Mouse (Mus musculus): ENCODE measurements around the gene Adgrg5. TPM values are rescaled to one million over a fixed set of nuclear protein-coding genes. Genes with fewer than 3 reads are reported as not detected.
A peak's percentile ranks its signal among the peaks of the same experiment; 100 is the strongest.

Adgrg5 gene
- polyA plus RNA-seq, 1 experiment: 40.5 TPM

GRCm38 (mm10) chr8:94978593-94979319 is 55.3 kb downstream of the Adgrg5 start:
- 11% methylated on average over 13 of the region's 13 CpGs for WGBS
- Histone ChIP-seq H3K4me1 (replicated peaks; ENCODE audit: control insufficient read depth, insufficient read depth, low read length) (peaks cover 86% of the 10 kb centered on the region), H3K4me3 (ENCODE audit: control insufficient read depth, insufficient read depth, low read length) (peak overlapping the region; percentile 59), H3K36me3 (ENCODE audit: control insufficient read depth, insufficient read depth, low read length) (no peaks in the 10 kb centered on the region), H3K27me3 (ENCODE audit: control insufficient read depth, insufficient read depth, low read length) (no peaks in the 10 kb centered on the region), H3K27ac (ENCODE audit: control insufficient read depth, insufficient read depth, low read length) (no peak overlapping the region)
- no peak for TF ChIP-seq POLR2A (IDR thresholded peaks at IDR 0.05; ENCODE audit: control insufficient read depth, extremely low read depth, insufficient read depth, low read length, poor library complexity)
- TF ChIP-seq CTCF (IDR thresholded peaks at IDR 0.05; ENCODE audit: borderline replicate concordance, control insufficient read depth, extremely low read depth, insufficient read depth, low read length, poor library complexity): no peak
- DNase-seq: no peak

- TF ChIP-seq CTCF (IDR thresholded peaks at IDR 0.05; ENCODE audit: borderline replicate concordance, control insufficient read depth, extremely low read depth, insufficient read depth, low read length, poor library complexity) (no peak), POLR2A (IDR thresholded peaks at IDR 0.05; ENCODE audit: control insufficient read depth, extremely low read depth, insufficient read depth, low read length, poor library complexity) (no peak)
- no peak overlapping the region for H3K27ac ChIP-seq (ENCODE audit: control insufficient read depth, insufficient read depth, low read length)
- 67% methylated on average over 5 of the region's 5 CpGs for WGBS
- no peaks in the 10 kb centered on the region for H3K36me3 ChIP-seq (ENCODE audit: control insufficient read depth, insufficient read depth, low read length)
- H3K4me3 ChIP-seq (ENCODE audit: control insufficient read depth, insufficient read depth, low read length): no peak overlapping the region
- peaks cover 89% of the 10 kb centered on the region for H3K4me1 ChIP-seq (replicated peaks; ENCODE audit: control insufficient read depth, insufficient read depth, low read length)
- DNase-seq: no peak
- no peaks in the 10 kb centered on the region for H3K27me3 ChIP-seq (ENCODE audit: control insufficient read depth, insufficient read depth, low read length)
Measured at GRCm38 (mm10) chr8:94980176-94980575, 56.7 kb downstream of the Adgrg5 start.

- WGBS: 34% methylated on average over 8 of the region's 8 CpGs
- H3K36me3 ChIP-seq (ENCODE audit: control insufficient read depth, insufficient read depth, low read length): no peaks in the 10 kb centered on the region
- no peak overlapping the region for H3K4me3 ChIP-seq (ENCODE audit: control insufficient read depth, insufficient read depth, low read length)
- H3K27ac ChIP-seq (ENCODE audit: control insufficient read depth, insufficient read depth, low read length): no peak overlapping the region
- no peaks in the 10 kb centered on the region for H3K27me3 ChIP-seq (ENCODE audit: control insufficient read depth, insufficient read depth, low read length)
- no peak for DNase-seq
- H3K4me1 ChIP-seq (replicated peaks; ENCODE audit: control insufficient read depth, insufficient read depth, low read length): peaks cover 93% of the 10 kb centered on the region
- no peak for TF ChIP-seq POLR2A (IDR thresholded peaks at IDR 0.05; ENCODE audit: control insufficient read depth, extremely low read depth, insufficient read depth, low read length, poor library complexity)
- TF ChIP-seq CTCF (IDR thresholded peaks at IDR 0.05; ENCODE audit: borderline replicate concordance, control insufficient read depth, extremely low read depth, insufficient read depth, low read length, poor library complexity): no peak
Measured at GRCm38 (mm10) chr8:94980976-94981375, 57.5 kb downstream of the Adgrg5 start.

- Histone ChIP-seq H3K27ac (ENCODE audit: control insufficient read depth, insufficient read depth, low read length) (no peak overlapping the region), H3K27me3 (ENCODE audit: control insufficient read depth, insufficient read depth, low read length) (no peaks in the 10 kb centered on the region), H3K4me1 (replicated peaks; ENCODE audit: control insufficient read depth, insufficient read depth, low read length) (peaks cover 93% of the 10 kb centered on the region), H3K36me3 (ENCODE audit: control insufficient read depth, insufficient read depth, low read length) (no peaks in the 10 kb centered on the region), H3K4me3 (ENCODE audit: control insufficient read depth, insufficient read depth, low read length) (no peak overlapping the region)
- 47% methylated on average over 7 of the region's 7 CpGs for WGBS
- DNase-seq: no peak
- TF ChIP-seq POLR2A (IDR thresholded peaks at IDR 0.05; ENCODE audit: control insufficient read depth, extremely low read depth, insufficient read depth, low read length, poor library complexity): no peak
- TF ChIP-seq CTCF (IDR thresholded peaks at IDR 0.05; ENCODE audit: borderline replicate concordance, control insufficient read depth, extremely low read depth, insufficient read depth, low read length, poor library complexity): no peak
Measured at GRCm38 (mm10) chr8:94981848-94982247, 58.4 kb downstream of the Adgrg5 start.

- H3K27me3 ChIP-seq (ENCODE audit: control insufficient read depth, insufficient read depth, low read length): no peaks in the 10 kb centered on the region
- peaks cover 90% of the 10 kb centered on the region for H3K4me1 ChIP-seq (replicated peaks; ENCODE audit: control insufficient read depth, insufficient read depth, low read length)
- no peak overlapping the region for H3K4me3 ChIP-seq (ENCODE audit: control insufficient read depth, insufficient read depth, low read length)
- no peak for DNase-seq
- H3K36me3 ChIP-seq (ENCODE audit: control insufficient read depth, insufficient read depth, low read length): no peaks in the 10 kb centered on the region
- 39% methylated on average over 5 of the region's 5 CpGs for WGBS
- no peak for TF ChIP-seq POLR2A (IDR thresholded peaks at IDR 0.05; ENCODE audit: control insufficient read depth, extremely low read depth, insufficient read depth, low read length, poor library complexity)
- TF ChIP-seq CTCF (IDR thresholded peaks at IDR 0.05; ENCODE audit: borderline replicate concordance, control insufficient read depth, extremely low read depth, insufficient read depth, low read length, poor library complexity): no peak
- H3K27ac ChIP-seq (ENCODE audit: control insufficient read depth, insufficient read depth, low read length): no peak overlapping the region
Measured at GRCm38 (mm10) chr8:94983146-94983545, 59.7 kb downstream of the Adgrg5 start.

GRCm38 (mm10) chr8:94983881-94984516 is 60.5 kb downstream of the Adgrg5 start:
- no peak overlapping the region for H3K27ac ChIP-seq (ENCODE audit: control insufficient read depth, insufficient read depth, low read length)
- H3K4me3 ChIP-seq (ENCODE audit: control insufficient read depth, insufficient read depth, low read length): no peak overlapping the region
- H3K27me3 ChIP-seq (ENCODE audit: control insufficient read depth, insufficient read depth, low read length): no peaks in the 10 kb centered on the region
- TF ChIP-seq POLR2A (IDR thresholded peaks at IDR 0.05; ENCODE audit: control insufficient read depth, extremely low read depth, insufficient read depth, low read length, poor library complexity) (no peak), CTCF (IDR thresholded peaks at IDR 0.05; ENCODE audit: borderline replicate concordance, control insufficient read depth, extremely low read depth, insufficient read depth, low read length, poor library complexity) (no peak)
- no peak for DNase-seq
- H3K4me1 ChIP-seq (replicated peaks; ENCODE audit: control insufficient read depth, insufficient read depth, low read length): peaks cover 87% of the 10 kb centered on the region
- no peaks in the 10 kb centered on the region for H3K36me3 ChIP-seq (ENCODE audit: control insufficient read depth, insufficient read depth, low read length)
- WGBS: 46% methylated on average over 10 of the region's 10 CpGs

Measured in thymus, adult 2 months (tissue).